Mouse (Mus musculus) midbrain, embryonic 12.5 days (tissue): ENCODE results near the gene Cyp2w1. TPM values are rescaled to one million over a fixed set of nuclear protein-coding genes. Genes with fewer than 3 reads are reported as not detected.

Experiments used
- ATAC-seq: fragments of 200-750 bp; cut with Nextera tagmentation; 2 replicates; pipeline ENCODE4 v1.8.0; 2017; ENCODE audit warnings: low read depth, moderate TSS enrichment, moderate library complexity; ENCODE audit not compliant: low FRiP score
- H3K27ac ChIP-seq: fragments of 300-500 bp; sonication (generic); replicated peaks from 2 replicates; pipeline ENCODE4 v1.5.1; 2016; ENCODE audit warnings: mild to moderate bottlenecking
- H3K27me3 ChIP-seq: fragments of 300-500 bp; sonication (generic); 2 replicates; pipeline ENCODE4 v1.6.1; 2016; ENCODE audit warnings: mild to moderate bottlenecking
- H3K36me3 ChIP-seq: fragments of 300-500 bp; sonication (generic); 2 replicates; pipeline ENCODE4 v1.6.1; 2016
- H3K4me1 ChIP-seq: fragments of 300-500 bp; sonication (generic); 2 replicates; pipeline ENCODE4 v1.6.1; 2016
- H3K4me2 ChIP-seq: fragments of 300-500 bp; sonication (generic); replicated peaks from 2 replicates; pipeline ENCODE4 v1.6.1; 2016; ENCODE audit warnings: mild to moderate bottlenecking, moderate library complexity
- H3K4me3 ChIP-seq: fragments of 300-500 bp; sonication (generic); 2 replicates; pipeline ENCODE4 v1.5.1; 2016; ENCODE audit warnings: mild to moderate bottlenecking
- H3K9ac ChIP-seq: fragments of 300-500 bp; sonication (generic); replicated peaks from 2 replicates; pipeline ENCODE4 v1.6.1; 2016; ENCODE audit warnings: mild to moderate bottlenecking, moderate library complexity
- H3K9me3 ChIP-seq: fragments of 300-500 bp; sonication (generic); 2 replicates; pipeline ENCODE4 v1.6.1; 2016; ENCODE audit warnings: mild to moderate bottlenecking
- WGBS: fragments of 180-500 bp; shearing (Covaris S2); methylation state at CpG from one replicate; pipeline ENCODE4 v1.1.7; 2016; 5-methylcytosine and 5-hydroxymethylcytosine counted together
- polyA plus RNA-seq: library from polyadenylated mRNA; unstranded; fragments of >200 nt; fragmentation: Nextera tagmentation; extraction: Ambion mirVana; gene quantifications from 2 replicates; pipeline ENCODE4 v1.2.1, GENCODE M21; 2016

Cyp2w1 gene
- polyA plus RNA-seq, 1 experiment from 2014 or later = 0.20 TPM

- Histone ChIP-seq H3K9ac (peak overlapping the region; percentile 59), H3K36me3 (no peaks in the 10 kb centered on the region), H3K27ac (no peak overlapping the region; the same call in 1 of the 2 replicates), H3K4me2 (peak overlapping the region; percentile 89), H3K4me3 (peak overlapping the region; percentile 61), H3K27me3 (0 out of 2 replicates have a peak, but pooled peaks cover 4% of the 10 kb centered on the region), H3K4me1 (peaks cover 23% of the 10 kb centered on the region), H3K9me3 (no peaks in the 10 kb centered on the region)
- WGBS = 26% methylated on average over 8 of the region's 8 CpGs
- ATAC-seq = no peak; the same call in 1 of the 2 replicates
These were observed 27.5 kb downstream of the Cyp2w1 start for GRCm38 (mm10) chr5:139379771-139380384.

GRCm38 (mm10) chr5:139380385-139381248, 28.2 kb downstream of the Cyp2w1 start:
- H3K4me1 ChIP-seq = peaks cover 24% of the 10 kb centered on the region
- ATAC-seq = peak; percentile 87
- no peak overlapping the region; the same call in 1 of the 2 replicates for H3K27ac ChIP-seq
- H3K9ac ChIP-seq = peak overlapping the region; percentile 59
- WGBS = 2% methylated on average over 72 of the region's 73 CpGs
- 0 out of 2 replicates have a peak, but pooled peaks cover 4% of the 10 kb centered on the region for H3K27me3 ChIP-seq
- H3K4me2 ChIP-seq = peak overlapping the region; percentile 89
- no peaks in the 10 kb centered on the region for H3K9me3 ChIP-seq
- H3K36me3 ChIP-seq = no peaks in the 10 kb centered on the region
- H3K4me3 ChIP-seq = peak overlapping the region; percentile 61

GRCm38 (mm10) chr5:139381586-139382513, 29.4 kb downstream of the Cyp2w1 start:
- Histone ChIP-seq H3K4me2 (no peak overlapping the region), H3K36me3 (no peaks in the 10 kb centered on the region), H3K27ac (peak overlapping the region; percentile 58; the same call in 1 of the 2 replicates), H3K27me3 (0 out of 2 replicates have a peak, but pooled peaks cover 4% of the 10 kb centered on the region), H3K9ac (no peak overlapping the region), H3K9me3 (no peaks in the 10 kb centered on the region), H3K4me3 (no peak overlapping the region), H3K4me1 (peaks cover 24% of the 10 kb centered on the region)
- no peak for ATAC-seq
- 82% methylated on average over 18 of the region's 18 CpGs for WGBS

GRCm38 (mm10) chr5:139382760-139383159, 30.3 kb downstream of the Cyp2w1 start:
- no peak for ATAC-seq
- Histone ChIP-seq H3K4me1 (peaks cover 24% of the 10 kb centered on the region), H3K36me3 (no peaks in the 10 kb centered on the region), H3K27ac (peak overlapping the region; percentile 58), H3K9me3 (no peaks in the 10 kb centered on the region), H3K27me3 (0 out of 2 replicates have a peak, but pooled peaks cover 4% of the 10 kb centered on the region), H3K9ac (0 out of 2 replicates have a peak overlapping the region, but pooled peaks have one; percentile 28), H3K4me2 (no peak overlapping the region), H3K4me3 (no peak overlapping the region)
- WGBS = 71% methylated on average over 8 of the region's 8 CpGs

GRCm38 (mm10) chr5:139383234-139383633, 30.8 kb downstream of the Cyp2w1 start:
- H3K4me1 ChIP-seq = peaks cover 24% of the 10 kb centered on the region
- H3K9ac ChIP-seq = no peak overlapping the region
- H3K27ac ChIP-seq = peak overlapping the region; percentile 58
- H3K36me3 ChIP-seq = no peaks in the 10 kb centered on the region
- H3K4me2 ChIP-seq = no peak overlapping the region
- no peak for ATAC-seq
- no peaks in the 10 kb centered on the region for H3K9me3 ChIP-seq
- H3K27me3 ChIP-seq = 0 out of 2 replicates have a peak, but pooled peaks cover 4% of the 10 kb centered on the region
- 82% methylated on average over 9 of the region's 9 CpGs for WGBS
- no peak overlapping the region for H3K4me3 ChIP-seq

- no peak overlapping the region for H3K27ac ChIP-seq
- H3K36me3 ChIP-seq = no peaks in the 10 kb centered on the region
- WGBS = 75% methylated on average over 10 of the region's 10 CpGs
- H3K27me3 ChIP-seq = 0 out of 2 replicates have a peak, but pooled peaks cover 4% of the 10 kb centered on the region
- no peak overlapping the region for H3K4me3 ChIP-seq
- no peaks in the 10 kb centered on the region for H3K9me3 ChIP-seq
- H3K4me2 ChIP-seq = no peak overlapping the region
- no peak for ATAC-seq
- peaks cover 25% of the 10 kb centered on the region for H3K4me1 ChIP-seq
- H3K9ac ChIP-seq = peak overlapping the region; percentile 15; the same call in 1 of the 2 replicates
These were observed 32.1 kb downstream of the Cyp2w1 start for GRCm38 (mm10) chr5:139384531-139384930.

- ATAC-seq = no peak
- Histone ChIP-seq H3K27me3 (0 out of 2 replicates have a peak, but pooled peaks cover 4% of the 10 kb centered on the region), H3K4me1 (peaks cover 15% of the 10 kb centered on the region), H3K27ac (no peak overlapping the region), H3K9me3 (no peaks in the 10 kb centered on the region), H3K9ac (no peak overlapping the region), H3K4me3 (no peak overlapping the region), H3K4me2 (no peak overlapping the region), H3K36me3 (no peaks in the 10 kb centered on the region)
- WGBS = 92% methylated on average over 5 of the region's 5 CpGs
These were observed 33.6 kb downstream of the Cyp2w1 start for GRCm38 (mm10) chr5:139386047-139386446.

GRCm38 (mm10) chr5:139387329-139388194, 35.1 kb downstream of the Cyp2w1 start:
- Histone ChIP-seq H3K9ac (no peak overlapping the region), H3K27ac (no peak overlapping the region), H3K9me3 (no peaks in the 10 kb centered on the region), H3K27me3 (no peaks in the 10 kb centered on the region), H3K4me2 (no peak overlapping the region), H3K4me3 (no peak overlapping the region), H3K4me1 (peaks cover 14% of the 10 kb centered on the region; the same call in 1 of the 2 replicates), H3K36me3 (no peaks in the 10 kb centered on the region)
- 87% methylated on average over 10 of the region's 10 CpGs for WGBS
- ATAC-seq = no peak

- no peaks in the 10 kb centered on the region for H3K9me3 ChIP-seq
- H3K36me3 ChIP-seq = no peaks in the 10 kb centered on the region
- 0 out of 2 replicates have a peak overlapping the region, but pooled peaks have one; percentile 4 for H3K27ac ChIP-seq
- H3K27me3 ChIP-seq = no peaks in the 10 kb centered on the region
- ATAC-seq = no peak
- H3K9ac ChIP-seq = no peak overlapping the region
- H3K4me3 ChIP-seq = no peak overlapping the region
- peaks cover 13% of the 10 kb centered on the region; the same call in 1 of the 2 replicates for H3K4me1 ChIP-seq
- no peak overlapping the region for H3K4me2 ChIP-seq
- WGBS = 86% methylated on average over 4 of the region's 4 CpGs
These were observed 35.8 kb downstream of the Cyp2w1 start for GRCm38 (mm10) chr5:139388195-139388570.

- Histone ChIP-seq H3K27me3 (no peaks in the 10 kb centered on the region), H3K36me3 (no peaks in the 10 kb centered on the region), H3K27ac (0 out of 2 replicates have a peak overlapping the region, but pooled peaks have one; percentile 4), H3K4me3 (no peak overlapping the region), H3K4me1 (peaks cover 11% of the 10 kb centered on the region; the same call in 1 of the 2 replicates), H3K9me3 (no peaks in the 10 kb centered on the region), H3K9ac (no peak overlapping the region), H3K4me2 (no peak overlapping the region)
- 79% methylated on average over 17 of the region's 17 CpGs for WGBS
- no peak for ATAC-seq
These were observed 36.6 kb downstream of the Cyp2w1 start for GRCm38 (mm10) chr5:139388694-139389675.
